Mouse (Mus musculus): Measurements from ENCODE around the gene Mtss1l. TPM values are rescaled to one million over a fixed set of nuclear protein-coding genes. Genes with fewer than 3 reads are reported as not detected.

Mtss1l gene
- total and polyA plus RNA-seq, 3 experiments = 38.8 to 39.7 (median 39.6) TPM

- Histone ChIP-seq H3K4me1 (ENCODE audit: control insufficient read depth, insufficient read depth, low read length) (peaks cover 28% of the 10 kb centered on the region), H3K79me2 (replicated peaks; ENCODE audit: control insufficient read depth, insufficient read depth, low read length) (no peaks in the 10 kb centered on the region), H3K4me3 (no peak overlapping the region), H3K36me3 (ENCODE audit: control insufficient read depth, insufficient read depth, low read length) (peaks cover 4% of the 10 kb centered on the region), H3K27me3 (ENCODE audit: control insufficient read depth, insufficient read depth, low read length) (no peaks in the 10 kb centered on the region), H3K27ac (no peak overlapping the region), H3K9ac (ENCODE audit: low read depth, low read length) (no peak overlapping the region)
- DNase-seq = no peak
- TF ChIP-seq CTCF (IDR thresholded peaks at IDR 0.05) = no peak
- TF ChIP-seq EP300 (IDR thresholded peaks at IDR 0.05; ENCODE audit: insufficient read depth, low read depth, low read length) = no peak
- no peak for TF ChIP-seq POLR2A (IDR thresholded peaks at IDR 0.05; ENCODE audit: insufficient read depth, low read depth, low read length)
- intact Hi-C loops (cut with DNase I) = no loop called here
- WGBS = 93% methylated on average over 11 of the region's 11 CpGs
These were observed 12.8 kb upstream of the Mtss1l start for GRCm38 (mm10) chr8:110708429-110708828.

- intact Hi-C loops (cut with DNase I) = no loop called here
- Histone ChIP-seq H3K27ac (peak overlapping the region; percentile 73), H3K79me2 (replicated peaks; ENCODE audit: control insufficient read depth, insufficient read depth, low read length) (no peaks in the 10 kb centered on the region), H3K4me1 (ENCODE audit: control insufficient read depth, insufficient read depth, low read length) (peaks cover 27% of the 10 kb centered on the region), H3K9ac (ENCODE audit: low read depth, low read length) (no peak overlapping the region), H3K27me3 (ENCODE audit: control insufficient read depth, insufficient read depth, low read length) (no peaks in the 10 kb centered on the region), H3K36me3 (ENCODE audit: control insufficient read depth, insufficient read depth, low read length) (peaks cover 4% of the 10 kb centered on the region), H3K4me3 (no peak overlapping the region)
- 72% methylated on average over 3 of the region's 3 CpGs for WGBS
- DNase-seq = no peak
- TF ChIP-seq CTCF (IDR thresholded peaks at IDR 0.05) = no peak
- TF ChIP-seq EP300 (IDR thresholded peaks at IDR 0.05; ENCODE audit: insufficient read depth, low read depth, low read length) = no peak
- no peak for TF ChIP-seq POLR2A (IDR thresholded peaks at IDR 0.05; ENCODE audit: insufficient read depth, low read depth, low read length)
These were observed 10.7 kb upstream of the Mtss1l start for GRCm38 (mm10) chr8:110710593-110710992.

GRCm38 (mm10) chr8:110711271-110711934, 9.9 kb upstream of the Mtss1l start:
- intact Hi-C loops (cut with DNase I) = no loop called here
- Histone ChIP-seq H3K27me3 (ENCODE audit: control insufficient read depth, insufficient read depth, low read length) (no peaks in the 10 kb centered on the region), H3K4me3 (no peak overlapping the region), H3K9ac (ENCODE audit: low read depth, low read length) (peak overlapping the region; percentile 29), H3K27ac (peak overlapping the region; percentile 73), H3K36me3 (ENCODE audit: control insufficient read depth, insufficient read depth, low read length) (peaks cover 4% of the 10 kb centered on the region), H3K4me1 (ENCODE audit: control insufficient read depth, insufficient read depth, low read length) (peaks cover 30% of the 10 kb centered on the region), H3K79me2 (replicated peaks; ENCODE audit: control insufficient read depth, insufficient read depth, low read length) (no peaks in the 10 kb centered on the region)
- TF ChIP-seq EP300 (IDR thresholded peaks at IDR 0.05; ENCODE audit: insufficient read depth, low read depth, low read length) = peak; percentile 56; the same call in 1 of the 2 replicates
- peak; percentile 52 for TF ChIP-seq CTCF (IDR thresholded peaks at IDR 0.05)
- 0 out of 2 replicates have a peak, but pooled peaks have one; percentile 35 for TF ChIP-seq POLR2A (IDR thresholded peaks at IDR 0.05; ENCODE audit: insufficient read depth, low read depth, low read length)
- peak; percentile 52 to 65 for DNase-seq
- 38% methylated on average over 13 of the region's 13 CpGs for WGBS

GRCm38 (mm10) chr8:110713073-110713472, 8.2 kb upstream of the Mtss1l start:
- WGBS = 57% methylated on average over 7 of the region's 7 CpGs
- H3K79me2 ChIP-seq (replicated peaks; ENCODE audit: control insufficient read depth, insufficient read depth, low read length) = no peaks in the 10 kb centered on the region
- intact Hi-C loops (cut with DNase I) = no loop called here
- DNase-seq = peak; percentile 55 to 76
- H3K27me3 ChIP-seq (ENCODE audit: control insufficient read depth, insufficient read depth, low read length) = no peaks in the 10 kb centered on the region
- H3K9ac ChIP-seq (ENCODE audit: low read depth, low read length) = no peak overlapping the region
- TF ChIP-seq CTCF (IDR thresholded peaks at IDR 0.05) (no peak), EP300 (IDR thresholded peaks at IDR 0.05; ENCODE audit: insufficient read depth, low read depth, low read length) (0 out of 2 replicates have a peak, but pooled peaks have one; percentile 10), POLR2A (IDR thresholded peaks at IDR 0.05; ENCODE audit: insufficient read depth, low read depth, low read length) (no peak)
- no peak overlapping the region for H3K4me3 ChIP-seq
- H3K36me3 ChIP-seq (ENCODE audit: control insufficient read depth, insufficient read depth, low read length) = peaks cover 4% of the 10 kb centered on the region
- H3K27ac ChIP-seq = peak overlapping the region; percentile 73; the same call in 1 of the 2 replicates
- peaks cover 32% of the 10 kb centered on the region for H3K4me1 ChIP-seq (ENCODE audit: control insufficient read depth, insufficient read depth, low read length)

- H3K36me3 ChIP-seq (ENCODE audit: control insufficient read depth, insufficient read depth, low read length) = peaks cover 4% of the 10 kb centered on the region
- H3K9ac ChIP-seq (ENCODE audit: low read depth, low read length) = no peak overlapping the region
- 79% methylated on average over 15 of the region's 15 CpGs for WGBS
- H3K27me3 ChIP-seq (ENCODE audit: control insufficient read depth, insufficient read depth, low read length) = no peaks in the 10 kb centered on the region
- no peak overlapping the region for H3K4me3 ChIP-seq
- H3K4me1 ChIP-seq (ENCODE audit: control insufficient read depth, insufficient read depth, low read length) = peaks cover 49% of the 10 kb centered on the region
- no peaks in the 10 kb centered on the region for H3K79me2 ChIP-seq (replicated peaks; ENCODE audit: control insufficient read depth, insufficient read depth, low read length)
- no peak for DNase-seq
- no peak for TF ChIP-seq CTCF (IDR thresholded peaks at IDR 0.05)
- no peak for TF ChIP-seq EP300 (IDR thresholded peaks at IDR 0.05; ENCODE audit: insufficient read depth, low read depth, low read length)
- no peak for TF ChIP-seq POLR2A (IDR thresholded peaks at IDR 0.05; ENCODE audit: insufficient read depth, low read depth, low read length)
- intact Hi-C loops (cut with DNase I) = no loop called here
- peak overlapping the region; percentile 72 for H3K27ac ChIP-seq
These were observed 6.3 kb upstream of the Mtss1l start for GRCm38 (mm10) chr8:110714827-110715519.

- TF ChIP-seq EP300 (IDR thresholded peaks at IDR 0.05; ENCODE audit: insufficient read depth, low read depth, low read length) (peak; percentile 23; the same call in 1 of the 2 replicates), CTCF (IDR thresholded peaks at IDR 0.05) (no peak)
- H3K4me3 ChIP-seq = no peak overlapping the region
- intact Hi-C loops (cut with DNase I) = no loop called here
- H3K4me1 ChIP-seq (ENCODE audit: control insufficient read depth, insufficient read depth, low read length) = peaks cover 43% of the 10 kb centered on the region
- no peaks in the 10 kb centered on the region for H3K27me3 ChIP-seq (ENCODE audit: control insufficient read depth, insufficient read depth, low read length)
- H3K79me2 ChIP-seq (replicated peaks; ENCODE audit: control insufficient read depth, insufficient read depth, low read length) = no peaks in the 10 kb centered on the region
- WGBS = 45% methylated on average over 4 of the region's 4 CpGs
- H3K9ac ChIP-seq (ENCODE audit: low read depth, low read length) = peak overlapping the region; percentile 7; the same call in 1 of the 2 replicates
- peak overlapping the region; percentile 72 for H3K27ac ChIP-seq
- peak; percentile 61 to 72 for DNase-seq
- H3K36me3 ChIP-seq (ENCODE audit: control insufficient read depth, insufficient read depth, low read length) = peaks cover 4% of the 10 kb centered on the region
These were observed 5.2 kb upstream of the Mtss1l start for GRCm38 (mm10) chr8:110716075-110716474.

Measured in heart, adult 2 months (tissue).